Mouse (Mus musculus) bone marrow macrophage, adult 2 months (primary cell): ENCODE measurements at regions not wholly inside any gene's neighbourhood (a gene's known extent, or its start where the extent isn't known, plus 50 kb on each side); places are given as distances from the start of the nearest gene placed in this dataset.

Experiments
- H3K27ac ChIP-seq: 2 replicates; pipeline ENCODE4 v1.5.1; 2012; ENCODE audit warnings: low read depth, low read length; ENCODE audit not compliant: insufficient read depth
- H3K4me1 ChIP-seq: 2 replicates; pipeline ENCODE4 v1.6.1; 2012; ENCODE audit warnings: low read length; ENCODE audit not compliant: control insufficient read depth, insufficient read depth
- H3K4me3 ChIP-seq: 2 replicates; pipeline ENCODE4 v1.5.1; 2012; ENCODE audit warnings: mild to moderate bottlenecking, low read length, moderate library complexity; ENCODE audit not compliant: insufficient read depth
- CTCF ChIP-seq: IDR thresholded peaks from 2 replicates; pipeline ENCODE4 v1.5.1; 2012; ENCODE audit warnings: low read depth, mild to moderate bottlenecking, low read length, moderate library complexity
- POLR2A ChIP-seq: IDR thresholded peaks from 2 replicates; pipeline ENCODE4 v1.6.1; 2012; ENCODE audit warnings: mild to moderate bottlenecking, low read depth, low read length, borderline replicate concordance

DNA sequence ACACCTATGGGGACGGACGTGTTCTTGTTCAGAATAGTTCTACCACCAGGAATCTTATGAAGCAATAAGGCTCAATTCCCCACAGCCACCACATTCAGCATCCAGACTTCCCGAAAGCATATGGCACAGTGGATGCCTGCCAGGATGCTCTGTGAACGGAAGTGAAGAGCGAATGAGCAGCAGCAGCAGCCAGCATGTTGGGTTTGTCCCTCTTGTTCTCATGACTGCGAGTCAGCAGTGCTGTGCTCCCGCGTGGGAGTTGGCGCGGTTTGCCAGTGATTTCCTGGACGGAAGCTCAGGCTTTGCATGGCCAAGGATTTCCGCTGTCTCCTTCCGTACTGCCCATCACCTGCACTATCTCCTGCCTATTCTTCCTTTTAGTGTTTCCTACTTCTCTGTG, 471.8 kb upstream of the Kif2a start:
- TF ChIP-seq CTCF (no peak), POLR2A (no peak)
- no peak overlapping the region for H3K27ac ChIP-seq
- H3K4me3 ChIP-seq: no peak overlapping the region
- H3K4me1 ChIP-seq: no peaks in the 10 kb centered on the region

DNA sequence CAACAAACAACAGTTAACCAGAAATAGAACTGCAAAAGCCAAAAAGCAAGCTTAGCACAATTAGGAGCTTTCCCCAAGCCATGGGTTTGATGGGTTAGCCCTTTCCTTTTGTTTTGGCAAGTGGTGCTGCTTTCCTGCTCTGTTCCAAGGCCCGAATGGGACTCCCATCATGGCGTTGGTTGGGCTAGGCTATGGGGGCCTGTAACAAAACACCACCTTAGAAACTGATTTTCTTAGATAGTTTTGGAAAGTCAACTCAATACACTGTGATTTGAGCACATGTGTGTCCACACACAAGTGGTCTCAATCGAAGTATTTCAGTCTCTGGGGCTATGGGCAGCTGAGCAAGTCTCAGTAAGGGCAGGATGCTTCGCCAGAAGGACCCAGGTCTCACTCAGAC, 470.5 kb upstream of the Kif2a start:
- no peaks in the 10 kb centered on the region for H3K4me1 ChIP-seq
- no peak overlapping the region for H3K27ac ChIP-seq
- H3K4me3 ChIP-seq: no peak overlapping the region
- TF ChIP-seq POLR2A (no peak), CTCF (no peak)

DNA sequence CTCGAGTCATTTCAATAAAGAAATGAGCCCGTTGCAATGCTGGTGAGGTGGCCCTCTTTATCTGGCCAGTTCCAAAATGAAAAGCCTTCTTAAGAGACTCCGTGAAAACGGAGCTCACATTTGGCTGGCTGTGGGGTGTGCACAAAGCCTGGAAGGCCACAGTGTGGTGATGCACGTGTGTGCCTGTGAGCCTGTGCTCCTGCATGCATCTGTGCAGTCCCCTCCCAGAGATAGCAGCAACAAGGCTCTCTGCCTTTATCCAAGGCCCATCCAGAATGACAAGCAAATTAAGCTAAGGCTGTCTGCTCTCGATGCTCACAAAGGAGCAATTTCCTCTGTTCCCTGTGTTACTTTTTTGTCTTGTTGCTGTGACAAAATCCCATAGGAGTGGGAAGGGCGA, 469.5 kb upstream of the Kif2a start:
- Histone ChIP-seq H3K4me1 (no peaks in the 10 kb centered on the region), H3K27ac (no peak overlapping the region), H3K4me3 (no peak overlapping the region)
- TF ChIP-seq POLR2A (no peak), CTCF (no peak)

DNA sequence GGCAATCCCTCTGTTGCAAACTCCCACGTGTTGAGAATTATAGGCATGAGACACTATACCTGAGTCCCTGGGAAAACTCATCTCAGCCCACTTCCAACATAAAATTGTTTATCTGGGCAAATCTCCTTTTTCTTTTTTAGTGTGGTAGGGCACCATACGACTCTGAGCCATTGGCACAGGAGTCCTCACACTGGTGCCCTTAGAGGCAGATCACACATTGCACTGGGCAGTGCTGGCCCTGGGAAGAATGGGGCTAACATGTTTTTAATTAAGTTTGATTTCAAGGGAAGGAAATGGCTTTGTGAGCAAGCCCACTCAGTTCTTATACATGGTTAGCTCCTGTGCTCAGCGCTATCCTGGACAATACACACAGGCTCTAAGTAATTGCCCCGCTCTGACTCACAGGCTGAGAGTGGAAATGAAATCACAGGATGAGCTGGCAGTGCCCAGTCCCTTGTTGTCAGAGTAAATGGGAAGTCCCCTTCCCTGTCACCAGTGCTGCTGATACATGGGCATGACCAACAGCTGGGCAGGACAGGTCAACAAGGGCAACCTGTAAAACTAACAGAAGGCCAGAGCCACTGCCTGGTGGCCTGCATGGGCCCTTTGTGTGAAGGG, 463.6 kb upstream of the Kif2a start:
- TF ChIP-seq CTCF (no peak), POLR2A (no peak)
- H3K27ac ChIP-seq: no peak overlapping the region
- H3K4me1 ChIP-seq: peaks cover 9% of the 10 kb centered on the region
- no peak overlapping the region for H3K4me3 ChIP-seq

DNA sequence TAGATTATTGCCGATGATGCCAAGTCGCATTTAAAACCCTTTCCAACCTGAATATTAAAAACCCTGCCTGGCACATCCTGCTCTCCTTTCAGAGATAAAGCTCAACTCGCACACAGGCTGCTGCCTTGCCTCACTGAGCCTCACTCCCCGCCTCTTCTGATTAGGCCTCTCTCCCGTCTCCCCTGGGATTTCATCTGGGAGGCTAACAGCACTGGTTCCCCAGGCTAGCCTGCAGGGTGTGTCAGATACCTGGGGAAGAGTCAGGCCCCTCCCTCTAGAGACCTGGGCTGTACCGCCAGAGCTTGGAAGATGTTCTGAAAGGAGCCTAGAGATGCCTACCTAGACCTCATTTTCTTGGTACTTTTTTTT, 462.7 kb upstream of the Kif2a start:
- H3K4me1 ChIP-seq: peaks cover 9% of the 10 kb centered on the region

DNA sequence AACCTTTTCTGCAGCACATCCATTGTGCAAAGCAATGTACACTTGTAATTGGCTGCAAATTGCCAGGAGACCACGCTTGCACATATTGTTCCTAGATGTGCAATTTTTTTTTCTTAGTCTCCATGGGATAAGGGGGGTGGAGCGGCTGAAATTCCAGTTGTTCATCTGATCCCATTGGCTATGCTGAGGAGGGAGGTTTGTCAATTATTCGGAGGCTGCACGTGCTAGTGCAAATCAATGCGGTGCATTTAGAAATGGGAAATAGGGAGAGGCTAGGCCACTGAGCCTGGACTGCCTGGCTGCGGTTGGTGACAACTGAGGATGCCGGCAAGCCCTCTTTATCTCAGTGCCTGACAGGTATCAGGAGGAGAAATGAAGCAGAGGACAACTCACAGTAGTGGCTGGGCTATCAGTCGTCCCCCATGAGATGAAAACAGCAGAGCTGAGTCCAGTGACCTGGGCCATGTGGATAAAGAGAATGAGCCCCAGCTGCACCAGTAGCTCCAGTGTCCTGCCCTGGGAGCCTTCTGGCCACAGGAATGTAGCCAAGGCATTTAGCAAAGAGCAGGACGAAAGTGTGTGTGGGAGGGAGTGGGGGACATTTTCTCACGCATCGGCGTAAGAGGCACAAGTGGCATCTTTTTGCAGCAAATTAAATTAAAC, 462.2 kb upstream of the Kif2a start:
- H3K27ac ChIP-seq: no peak overlapping the region
- TF ChIP-seq CTCF (no peak), POLR2A (no peak)
- no peak overlapping the region for H3K4me3 ChIP-seq
- peaks cover 9% of the 10 kb centered on the region for H3K4me1 ChIP-seq

More for the DNA sequence above, 462.7 kb upstream of the Kif2a start:
- TF ChIP-seq POLR2A: no peak
- TF ChIP-seq CTCF: no peak
- no peak overlapping the region for H3K4me3 ChIP-seq
- no peak overlapping the region for H3K27ac ChIP-seq

DNA sequence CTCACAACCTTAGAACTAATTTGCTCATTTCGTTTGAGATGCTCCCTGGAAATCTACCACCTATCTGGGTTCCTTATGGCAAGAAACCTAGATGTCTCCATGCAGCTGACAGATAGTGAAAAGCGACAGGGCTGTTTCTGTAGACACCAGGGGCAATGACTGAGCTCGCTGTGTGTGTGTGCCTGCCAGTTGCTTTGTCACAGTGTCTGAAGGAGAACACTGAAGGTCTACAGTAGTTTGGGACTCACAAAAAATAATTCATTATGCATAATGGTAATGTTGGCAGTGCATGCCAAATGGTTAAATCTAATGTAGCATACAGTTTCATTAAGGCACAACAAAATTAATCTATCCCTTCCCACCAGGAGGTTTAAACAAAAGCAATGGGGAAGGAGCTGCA, 453.2 kb upstream of the Kif2a start:
- H3K4me1 ChIP-seq: no peaks in the 10 kb centered on the region
- no peak overlapping the region for H3K4me3 ChIP-seq
- H3K27ac ChIP-seq: no peak overlapping the region
- no peak for TF ChIP-seq CTCF
- no peak for TF ChIP-seq POLR2A

DNA sequence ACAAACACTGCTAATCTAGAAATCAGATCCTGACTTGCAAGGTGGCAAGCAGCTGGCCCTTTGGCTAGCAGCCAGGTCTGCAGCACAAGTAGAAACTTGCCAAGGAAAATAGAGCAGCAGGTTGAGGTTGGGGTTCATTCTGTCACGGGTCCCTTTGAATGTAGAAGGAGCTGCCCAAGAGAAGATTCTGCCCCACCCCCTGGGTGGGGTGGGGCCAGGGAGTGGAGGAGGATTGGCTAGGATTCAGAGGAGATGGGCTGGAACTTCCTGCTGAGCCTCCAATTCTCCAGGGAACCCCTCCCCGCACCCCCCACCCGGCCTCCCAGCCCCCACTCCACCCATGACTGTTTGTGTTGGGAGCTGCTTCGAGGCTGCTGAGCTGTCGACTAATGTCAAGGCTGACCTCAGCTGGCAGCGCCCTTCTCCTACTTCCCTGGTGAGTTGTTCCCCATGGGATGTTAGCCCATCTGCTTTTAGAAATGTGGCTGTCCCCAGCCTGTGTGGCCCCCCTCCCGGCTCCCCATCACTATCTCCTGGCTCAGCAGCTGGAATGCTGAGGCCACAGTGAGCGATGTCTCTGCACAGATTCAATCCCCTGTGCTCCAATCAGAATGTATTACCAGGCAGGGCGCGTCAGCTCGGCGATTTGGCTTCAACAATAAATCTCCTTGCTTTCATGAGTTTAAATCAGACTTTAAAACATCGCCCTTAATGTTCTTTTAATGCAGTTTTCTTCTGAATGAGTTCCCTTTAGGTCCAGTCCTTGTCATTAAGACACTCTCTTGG, 447.8 kb upstream of the Kif2a start:
- no peak overlapping the region for H3K27ac ChIP-seq
- no peak overlapping the region for H3K4me3 ChIP-seq
- H3K4me1 ChIP-seq: no peaks in the 10 kb centered on the region
- TF ChIP-seq POLR2A (no peak), CTCF (no peak)

DNA sequence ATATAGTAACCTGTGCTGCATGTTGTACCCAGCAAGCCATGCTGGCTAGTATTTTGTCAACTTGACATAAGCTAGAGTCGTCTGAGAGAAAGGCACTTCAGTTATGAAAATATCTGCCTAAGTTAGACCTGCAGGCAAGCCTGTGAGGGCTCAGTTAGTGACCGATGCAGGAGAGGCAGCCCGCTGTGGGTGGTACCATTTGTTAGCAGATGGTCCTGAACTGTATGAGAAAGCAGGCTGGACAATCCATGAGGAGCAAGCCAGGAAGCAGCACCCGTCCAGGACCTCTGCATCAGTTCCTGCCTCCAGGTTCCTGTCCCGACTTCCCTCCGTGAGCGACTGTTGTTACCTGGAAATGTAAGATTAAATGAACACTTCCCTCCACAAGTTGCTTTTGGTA, 440.9 kb upstream of the Kif2a start:
- H3K4me3 ChIP-seq: no peak overlapping the region
- no peaks in the 10 kb centered on the region for H3K4me1 ChIP-seq
- H3K27ac ChIP-seq: no peak overlapping the region
- TF ChIP-seq POLR2A: no peak
- no peak for TF ChIP-seq CTCF
